Mouse (Mus musculus): ENCODE results near the gene Irak3. TPM values are rescaled to one million over a fixed set of nuclear protein-coding genes. Genes with fewer than 3 reads are reported as not detected.
"Not testable (repeated sequence)": the region's sequence is repeated elsewhere in the genome, so short reads cannot be mapped to it uniquely, and the experiment has no call there.

Gene Irak3
- polyA plus RNA-seq, 1 experiment from 2014 or later, result 0.74 TPM

DNA sequence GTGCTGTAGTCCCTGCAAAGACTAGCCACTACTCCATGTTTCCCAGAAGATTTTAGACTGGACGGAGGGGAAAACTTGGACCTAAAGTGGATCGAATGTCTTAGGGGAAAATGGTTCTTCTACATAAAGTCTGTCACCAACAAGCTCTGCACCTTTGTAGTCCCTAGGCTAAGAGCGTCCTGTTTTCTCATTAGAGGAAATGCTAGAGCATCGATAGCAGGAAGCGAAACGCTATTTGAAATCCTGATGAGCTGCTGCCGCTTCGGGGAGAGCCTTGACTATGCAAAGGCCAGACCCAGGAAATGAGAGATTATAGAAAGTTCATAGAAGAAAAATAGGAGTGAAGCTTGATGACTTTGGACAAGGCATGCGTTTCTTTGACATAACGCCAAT lies 76.5 kb downstream of the Irak3 start:
- Histone ChIP-seq H3K9me3 (ENCODE audit: control insufficient read depth, low read length) (no peaks in the 10 kb centered on the region), H3K9ac (ENCODE audit: low read depth, low read length) (no peak overlapping the region), H3K27me3 (ENCODE audit: control insufficient read depth, insufficient read depth, low read length) (no peaks in the 10 kb centered on the region), H3K4me3 (ENCODE audit: low read length) (no peak overlapping the region), H3K27ac (ENCODE audit: low read depth, low read length) (no peak overlapping the region), H3K4me2 (replicated peaks; ENCODE audit: low read depth, low read length) (no peak overlapping the region), H3K36me3 (ENCODE audit: control insufficient read depth, insufficient read depth, low read length) (no peaks in the 10 kb centered on the region), H3K4me1 (ENCODE audit: control insufficient read depth, insufficient read depth, low read length) (no peaks in the 10 kb centered on the region)
- no peak for ATAC-seq (ENCODE audit: low FRiP score, low TSS enrichment)
- WGBS, result 72% methylated on average over 10 of the region's 10 CpGs

DNA sequence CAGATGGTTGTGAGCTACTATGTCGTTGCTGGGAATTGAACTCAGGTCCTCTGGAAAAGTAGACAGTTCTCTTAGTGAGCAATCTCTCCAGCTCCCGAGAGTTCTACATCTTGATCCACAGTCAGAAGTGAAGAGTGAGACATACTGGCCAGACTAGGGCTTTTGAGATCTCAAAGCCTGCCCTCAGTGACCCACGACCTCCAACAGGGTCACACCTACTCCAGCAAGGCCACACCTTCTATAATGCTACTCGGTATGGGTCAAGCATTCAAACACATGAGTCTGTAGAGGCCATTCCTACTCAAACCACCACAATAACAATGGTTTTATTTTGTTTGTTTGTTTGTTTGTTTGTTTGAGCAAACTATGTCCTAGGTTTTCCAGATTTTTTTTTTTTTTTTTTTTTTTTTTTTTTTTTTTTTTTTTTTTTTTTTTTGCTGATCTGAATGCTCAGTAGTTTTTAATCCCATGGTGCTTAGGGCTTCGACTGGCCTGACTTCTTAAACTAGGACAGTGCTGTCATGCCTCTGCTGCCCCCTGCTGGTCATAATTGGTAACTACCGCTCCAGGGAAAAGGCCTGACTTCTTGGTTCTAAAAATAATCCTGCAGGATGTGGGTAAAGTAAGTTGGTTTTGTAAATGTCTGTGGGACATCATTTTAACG lies 77.0 kb downstream of the Irak3 start:
- 52% methylated on average over 7 of the region's 7 CpGs for WGBS
- Histone ChIP-seq H3K36me3 (ENCODE audit: control insufficient read depth, insufficient read depth, low read length) (no peaks in the 10 kb centered on the region), H3K4me2 (replicated peaks; ENCODE audit: low read depth, low read length) (no peak overlapping the region), H3K4me1 (ENCODE audit: control insufficient read depth, insufficient read depth, low read length) (no peaks in the 10 kb centered on the region), H3K27me3 (ENCODE audit: control insufficient read depth, insufficient read depth, low read length) (no peaks in the 10 kb centered on the region), H3K9ac (ENCODE audit: low read depth, low read length) (no peak overlapping the region), H3K4me3 (ENCODE audit: low read length) (no peak overlapping the region), H3K27ac (ENCODE audit: low read depth, low read length) (no peak overlapping the region), H3K9me3 (ENCODE audit: control insufficient read depth, low read length) (no peaks in the 10 kb centered on the region)
- peak; percentile 71; the same call in 1 of the 2 replicates for ATAC-seq (ENCODE audit: low FRiP score, low TSS enrichment)

DNA sequence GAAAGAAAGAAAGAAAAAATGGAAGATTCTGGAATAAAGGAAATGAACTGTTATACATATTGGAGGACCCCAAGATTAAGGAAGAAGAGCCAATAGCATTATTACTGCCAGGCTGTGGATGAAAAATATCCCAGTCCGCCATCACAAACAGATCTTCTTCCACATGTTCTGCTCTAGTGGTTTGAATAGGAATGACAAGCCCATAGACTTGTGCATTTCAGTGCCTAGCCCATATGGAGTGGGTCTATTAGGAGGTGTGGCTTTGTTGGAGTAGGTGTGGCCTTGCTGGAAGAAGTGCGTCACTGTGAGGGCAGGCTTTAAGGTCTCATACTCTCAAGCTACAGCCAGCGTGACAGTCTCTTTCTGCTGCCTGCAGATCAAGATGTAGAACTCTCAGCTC lies 78.2 kb downstream of the Irak3 start:
- Histone ChIP-seq H3K4me1 (ENCODE audit: control insufficient read depth, insufficient read depth, low read length) (no peaks in the 10 kb centered on the region), H3K36me3 (ENCODE audit: control insufficient read depth, insufficient read depth, low read length) (no peaks in the 10 kb centered on the region), H3K4me2 (replicated peaks; ENCODE audit: low read depth, low read length) (no peak overlapping the region), H3K4me3 (ENCODE audit: low read length) (no peak overlapping the region), H3K27me3 (ENCODE audit: control insufficient read depth, insufficient read depth, low read length) (no peaks in the 10 kb centered on the region), H3K27ac (ENCODE audit: low read depth, low read length) (no peak overlapping the region), H3K9ac (ENCODE audit: low read depth, low read length) (no peak overlapping the region), H3K9me3 (ENCODE audit: control insufficient read depth, low read length) (no peaks in the 10 kb centered on the region)
- 88% methylated on average over 3 of the region's 3 CpGs for WGBS
- ATAC-seq (ENCODE audit: low FRiP score, low TSS enrichment), result no peak

DNA sequence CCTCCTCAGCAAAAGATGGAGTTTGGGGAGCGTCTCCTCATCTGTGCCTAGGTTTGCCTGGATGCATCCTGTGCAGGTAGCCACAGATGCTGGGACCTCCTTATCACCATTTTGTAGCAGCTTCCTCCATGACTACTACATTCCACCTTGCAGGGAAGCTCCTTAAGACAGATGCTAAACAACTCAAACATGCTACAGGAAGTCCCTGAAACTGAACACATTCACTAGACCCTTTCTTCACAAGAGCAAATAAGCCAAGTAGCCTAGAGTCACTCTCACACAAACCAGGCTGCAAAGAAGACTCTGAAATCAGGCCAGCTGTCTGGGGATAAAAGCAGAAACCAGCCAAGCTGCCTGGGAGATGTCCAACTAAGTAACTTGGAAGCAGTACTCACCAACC lies 86.7 kb downstream of the Irak3 start:
- H3K36me3 ChIP-seq (ENCODE audit: control insufficient read depth, insufficient read depth, low read length), result no peaks in the 10 kb centered on the region
- no peak overlapping the region for H3K9ac ChIP-seq (ENCODE audit: low read depth, low read length)
- no peak overlapping the region for H3K4me2 ChIP-seq (replicated peaks; ENCODE audit: low read depth, low read length)
- H3K9me3 ChIP-seq (ENCODE audit: control insufficient read depth, low read length), result no peaks in the 10 kb centered on the region
- H3K4me1 ChIP-seq (ENCODE audit: control insufficient read depth, insufficient read depth, low read length), result no peaks in the 10 kb centered on the region
- 88% methylated on average over 1 of the region's 1 CpGs for WGBS
- no peaks in the 10 kb centered on the region for H3K27me3 ChIP-seq (ENCODE audit: control insufficient read depth, insufficient read depth, low read length)
- no peak for ATAC-seq (ENCODE audit: low FRiP score, low TSS enrichment)
- no peak overlapping the region for H3K4me3 ChIP-seq (ENCODE audit: low read length)
- H3K27ac ChIP-seq (ENCODE audit: low read depth, low read length), result no peak overlapping the region

DNA sequence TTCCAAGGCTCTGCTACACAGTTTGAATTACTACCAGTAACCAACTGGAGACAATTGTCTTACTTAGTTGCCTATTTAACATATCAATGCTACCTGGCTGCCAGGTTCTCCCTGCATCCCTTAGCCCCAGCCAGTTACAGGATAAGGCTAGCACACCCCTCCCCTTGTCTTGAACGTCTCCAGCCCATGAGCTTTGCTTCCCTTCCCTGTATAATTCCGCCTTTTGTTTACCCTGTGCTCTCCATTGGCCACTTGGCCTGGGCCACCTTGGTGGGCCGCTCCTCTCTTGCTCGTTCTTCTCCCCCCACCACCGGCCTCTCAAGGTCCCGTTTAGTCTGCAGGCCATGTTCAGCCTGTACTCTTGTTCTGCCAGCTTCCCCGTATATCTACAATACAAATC lies 87.4 kb downstream of the Irak3 start:
- no peaks in the 10 kb centered on the region for H3K9me3 ChIP-seq (ENCODE audit: control insufficient read depth, low read length)
- no peak overlapping the region for H3K4me2 ChIP-seq (replicated peaks; ENCODE audit: low read depth, low read length)
- no peaks in the 10 kb centered on the region for H3K4me1 ChIP-seq (ENCODE audit: control insufficient read depth, insufficient read depth, low read length)
- H3K36me3 ChIP-seq (ENCODE audit: control insufficient read depth, insufficient read depth, low read length), result no peaks in the 10 kb centered on the region
- H3K9ac ChIP-seq (ENCODE audit: low read depth, low read length), result no peak overlapping the region
- no peak overlapping the region for H3K4me3 ChIP-seq (ENCODE audit: low read length)
- ATAC-seq (ENCODE audit: low FRiP score, low TSS enrichment), result no peak
- no peak overlapping the region for H3K27ac ChIP-seq (ENCODE audit: low read depth, low read length)
- 52% methylated on average over 7 of the region's 7 CpGs for WGBS
- no peaks in the 10 kb centered on the region for H3K27me3 ChIP-seq (ENCODE audit: control insufficient read depth, insufficient read depth, low read length)

DNA sequence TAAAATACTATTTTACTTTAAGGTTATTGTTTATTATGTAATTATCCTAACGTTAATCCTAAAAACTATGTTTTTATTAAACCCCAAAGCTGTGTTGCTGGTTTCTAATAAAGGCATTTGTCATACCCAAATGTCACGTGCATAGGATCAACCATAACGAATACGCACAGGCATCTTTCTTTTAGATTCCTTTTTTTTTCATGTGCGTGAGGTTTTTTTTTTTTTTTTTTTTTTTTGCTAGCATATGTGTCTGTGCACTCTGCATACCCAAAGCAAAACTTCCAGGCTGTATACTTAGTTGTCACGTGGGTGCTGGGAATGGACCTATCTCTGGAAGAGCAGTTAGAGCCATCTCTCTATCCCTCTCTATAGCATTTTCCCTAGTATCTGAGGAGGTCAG lies 88.0 kb downstream of the Irak3 start:
- H3K9ac ChIP-seq (ENCODE audit: low read depth, low read length), result no peak overlapping the region
- H3K36me3 ChIP-seq (ENCODE audit: control insufficient read depth, insufficient read depth, low read length), result no peaks in the 10 kb centered on the region
- no peak overlapping the region for H3K4me3 ChIP-seq (ENCODE audit: low read length)
- no peaks in the 10 kb centered on the region for H3K27me3 ChIP-seq (ENCODE audit: control insufficient read depth, insufficient read depth, low read length)
- no peak overlapping the region for H3K4me2 ChIP-seq (replicated peaks; ENCODE audit: low read depth, low read length)
- no peaks in the 10 kb centered on the region for H3K9me3 ChIP-seq (ENCODE audit: control insufficient read depth, low read length)
- ATAC-seq (ENCODE audit: low FRiP score, low TSS enrichment), result no peak
- 80% methylated on average over 6 of the region's 6 CpGs for whole genome bisulfite sequencing
- no peaks in the 10 kb centered on the region for H3K4me1 ChIP-seq (ENCODE audit: control insufficient read depth, insufficient read depth, low read length)
- no peak overlapping the region for H3K27ac ChIP-seq (ENCODE audit: low read depth, low read length)

DNA sequence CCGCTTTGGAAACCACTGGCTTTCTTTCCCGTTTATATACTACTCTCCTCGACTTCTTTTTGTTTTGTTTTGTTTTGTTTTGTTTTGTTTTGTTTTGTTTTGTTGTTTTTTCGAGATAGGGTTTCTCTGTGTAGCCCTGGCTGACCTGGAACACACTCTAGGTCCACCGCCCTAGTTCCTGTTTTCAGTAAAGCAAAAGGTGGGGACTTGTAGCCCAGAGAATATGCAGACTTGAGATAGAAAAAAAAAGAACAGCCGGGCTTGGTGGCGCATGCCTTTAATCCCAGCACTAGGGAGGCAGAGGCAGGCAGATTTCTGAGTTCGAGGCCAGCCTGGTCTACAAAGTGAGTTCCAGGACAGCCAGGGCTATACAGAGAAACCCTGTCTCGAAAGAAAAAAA lies 88.4 kb downstream of the Irak3 start:
- H3K4me3 ChIP-seq (ENCODE audit: low read length), result peak overlapping the region; percentile 77; the same call in 1 of the 2 replicates
- H3K4me2 ChIP-seq (replicated peaks; ENCODE audit: low read depth, low read length), result peak overlapping the region; percentile 79
- H3K27me3 ChIP-seq (ENCODE audit: control insufficient read depth, insufficient read depth, low read length); H3K27ac ChIP-seq (ENCODE audit: low read depth, low read length); H3K4me1 ChIP-seq (ENCODE audit: control insufficient read depth, insufficient read depth, low read length); H3K36me3 ChIP-seq (ENCODE audit: control insufficient read depth, insufficient read depth, low read length); H3K9me3 ChIP-seq (ENCODE audit: control insufficient read depth, low read length); ATAC-seq (ENCODE audit: low FRiP score, low TSS enrichment): not testable (repeated sequence)
- H3K9ac ChIP-seq (ENCODE audit: low read depth, low read length), result peak overlapping the region; percentile 38; the same call in 1 of the 2 replicates
- 70% methylated on average over 9 of the region's 9 CpGs for WGBS

DNA sequence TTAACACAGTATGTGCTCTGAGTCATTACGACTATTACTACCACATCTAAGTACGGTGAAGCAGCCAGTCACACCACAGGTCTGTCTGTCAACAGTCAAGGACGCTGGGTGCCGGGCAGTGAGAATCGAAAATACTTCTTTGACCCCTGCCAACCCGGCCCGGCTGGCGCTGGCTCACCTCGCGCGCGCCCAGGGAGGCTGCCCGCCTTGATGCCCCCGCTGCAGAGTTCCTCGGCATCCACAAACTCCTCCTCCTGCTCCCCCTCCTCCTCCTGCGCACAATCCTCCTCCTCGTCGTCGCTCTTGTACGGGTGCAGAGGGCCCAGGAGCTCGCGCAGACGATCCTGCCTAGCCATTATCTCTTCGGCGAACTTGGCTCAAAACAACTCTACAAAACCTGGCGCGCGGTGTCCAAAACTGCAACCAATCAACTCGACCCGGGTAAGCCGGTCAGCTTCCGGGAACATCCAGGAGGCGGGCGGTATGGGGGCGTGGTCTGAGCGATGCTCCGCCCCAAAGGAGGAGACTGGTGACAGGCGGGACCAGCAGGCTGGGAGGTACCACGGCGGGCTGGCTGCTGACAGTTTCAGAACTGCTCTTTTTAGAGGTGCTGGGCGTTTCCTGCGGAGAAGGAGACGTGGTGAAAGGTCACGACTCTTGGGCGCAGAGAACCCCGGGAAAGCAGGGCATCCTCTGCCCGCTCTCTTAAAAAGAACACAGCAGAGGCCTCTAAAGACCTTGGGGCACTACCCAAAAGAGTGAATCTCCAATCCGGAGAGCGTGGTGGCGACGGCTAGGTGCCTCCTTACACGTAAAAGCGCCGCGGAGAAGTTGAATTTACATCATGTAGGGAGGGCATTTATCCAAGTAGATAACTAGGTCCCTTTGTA lies 89.2 kb downstream of the Irak3 start, which contains the start of gene Helb:
TSS of gene Helb (minus strand) at position 481 of the 890 bp plus-strand sequence.
- Histone ChIP-seq H3K27me3 (ENCODE audit: control insufficient read depth, insufficient read depth, low read length) (no peaks in the 10 kb centered on the region), H3K4me2 (replicated peaks; ENCODE audit: low read depth, low read length) (peak within 1 kb of the TSS; percentile 79), H3K27ac (ENCODE audit: low read depth, low read length) (0 out of 2 replicates have a peak within 1 kb of the TSS, but pooled peaks have one; percentile 38), H3K36me3 (ENCODE audit: control insufficient read depth, insufficient read depth, low read length) (no peaks in the 10 kb centered on the region), H3K9me3 (ENCODE audit: control insufficient read depth, low read length) (no peaks in the 10 kb centered on the region), H3K4me3 (ENCODE audit: low read length) (peak within 1 kb of the TSS; percentile 77), H3K4me1 (ENCODE audit: control insufficient read depth, insufficient read depth, low read length) (no peaks in the 10 kb centered on the region), H3K9ac (ENCODE audit: low read depth, low read length) (peak within 1 kb of the TSS; percentile 66)
- WGBS, result under 1% methylated on average over 55 of the region's 55 CpGs
- ATAC-seq (ENCODE audit: low FRiP score, low TSS enrichment), result peak; percentile 100
